Mouse (Mus musculus) v-Abl transformed pro-B cells (cell line): Measurements from ENCODE around the gene Ttf1.

Experiments
- in situ Hi-C, 2 experiments: fragments of 400-800 bp; cut with MboI; formaldehyde crosslinking; loops; one replicate each; pipeline ENCODE4 v1.15.1; 2025; ENCODE audit not compliant: unreplicated experiment in 2 of 2

Gene Ttf1

DNA sequence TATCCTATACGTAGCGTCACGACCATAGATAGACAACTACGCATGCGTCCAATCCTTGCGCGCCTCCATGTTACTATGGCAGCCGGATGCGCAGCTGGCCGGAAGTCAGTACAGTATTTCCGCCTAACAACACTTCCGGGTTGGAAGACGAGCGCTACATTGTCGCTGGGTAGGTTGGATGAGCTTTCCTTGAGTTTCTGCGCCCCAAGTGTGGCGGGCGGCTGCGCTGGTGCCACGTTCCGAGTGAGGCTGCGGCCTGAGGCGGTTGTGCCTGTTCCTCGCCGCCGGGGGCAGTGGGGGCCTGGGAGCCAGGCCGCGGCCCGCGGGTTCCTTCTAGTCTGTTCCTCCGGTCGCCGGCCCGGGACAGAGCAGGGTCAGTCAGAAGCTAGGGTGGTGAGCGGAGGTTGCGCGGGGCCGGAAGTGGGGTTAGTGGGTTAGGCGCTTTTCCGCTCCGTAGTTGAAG is at the start of gene Ttf1:
Gene Ttf1, plus strand, starts transcription at position 128 of the 463 bp plus-strand sequence.
- in situ Hi-C loops: no loop called here

DNA sequence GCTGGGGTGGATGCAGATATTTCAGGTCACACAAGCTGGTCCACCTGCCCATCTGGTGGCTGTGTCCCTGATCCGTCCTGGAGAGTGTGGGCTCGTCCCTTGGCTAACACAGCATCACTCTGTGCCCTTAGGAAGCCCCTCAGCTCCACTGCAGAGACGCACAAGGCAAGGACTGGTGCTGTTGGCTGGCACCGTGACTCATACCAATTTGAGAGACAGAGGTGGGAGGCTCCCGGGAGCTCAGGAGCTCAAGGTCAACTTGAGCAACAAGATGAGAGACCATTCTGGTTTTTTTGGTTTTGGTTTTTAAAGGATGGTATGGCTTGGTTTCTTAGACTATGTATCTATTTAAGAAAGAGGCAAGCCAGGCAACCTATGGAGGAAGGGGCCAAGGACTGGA is 47.5 kb upstream of the Ttf1 start:
- in situ Hi-C loops: no loop called here

DNA sequence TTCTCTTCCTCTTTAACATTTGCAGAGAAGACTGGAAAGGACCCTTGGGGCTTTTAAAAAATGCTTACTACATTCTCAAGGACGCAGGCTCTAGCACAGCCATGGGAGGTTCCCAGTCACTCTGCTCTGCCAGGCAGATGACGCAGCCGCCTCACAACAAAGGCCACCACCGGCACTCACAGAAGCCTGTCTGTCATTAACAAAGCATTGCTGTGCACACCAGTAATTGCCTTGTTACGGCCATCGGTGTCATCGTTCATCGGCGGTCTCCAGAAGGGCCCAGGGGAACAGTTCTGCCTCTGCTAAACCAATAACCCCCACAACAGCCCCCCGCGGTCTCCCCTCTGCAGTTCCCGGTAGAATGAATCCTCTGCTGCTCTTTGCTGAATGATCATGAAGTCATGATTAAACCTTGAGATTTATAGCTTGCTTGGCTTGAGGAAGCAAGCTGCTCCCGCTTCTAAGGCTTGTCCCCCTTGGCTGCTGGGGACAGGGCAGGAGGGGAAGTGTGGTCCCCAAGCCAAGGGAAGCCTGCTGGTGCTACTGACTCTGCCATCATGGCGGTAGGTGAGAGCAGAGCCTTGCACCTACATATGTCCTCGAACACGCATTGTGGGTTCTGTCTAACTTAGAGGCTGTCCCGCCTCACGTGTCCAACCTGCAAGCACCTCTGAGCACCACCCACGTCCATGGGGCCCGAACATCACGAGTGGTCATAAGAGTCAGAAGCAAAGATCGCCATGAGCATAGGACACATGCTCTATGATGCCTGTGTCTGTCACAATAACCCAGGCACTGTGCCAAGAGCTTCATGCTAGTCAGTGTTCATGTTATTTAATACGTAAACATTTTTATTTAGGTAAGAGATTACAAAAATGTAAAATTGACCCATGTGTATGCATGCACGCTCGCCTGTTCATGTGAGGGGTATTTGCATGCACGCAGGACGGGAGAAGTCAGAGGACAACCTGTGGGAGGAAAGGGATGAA is 43.2 kb upstream of the Ttf1 start:
- in situ Hi-C loops: no loop called here

DNA sequence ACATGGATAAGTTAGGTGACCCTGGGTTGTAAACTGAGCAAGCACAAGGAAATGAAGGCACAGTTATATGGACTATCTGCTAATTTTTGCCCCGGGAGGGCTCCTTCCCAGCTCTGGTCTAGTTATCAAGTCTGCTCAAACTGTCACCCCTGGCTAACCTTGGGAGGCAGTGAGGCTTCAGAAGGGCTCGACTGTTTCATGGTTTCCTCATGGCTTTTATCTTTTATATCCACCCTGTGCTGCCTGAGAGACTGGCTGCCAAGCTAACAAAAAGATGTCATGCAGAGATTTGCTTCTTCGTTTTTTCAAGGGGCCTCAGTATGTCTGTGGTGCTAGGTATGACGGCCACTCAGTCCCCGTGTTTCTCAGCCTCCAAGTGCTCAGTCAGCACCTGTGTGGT is 41.4 kb upstream of the Ttf1 start:
- in situ Hi-C loops: no loop called here

DNA sequence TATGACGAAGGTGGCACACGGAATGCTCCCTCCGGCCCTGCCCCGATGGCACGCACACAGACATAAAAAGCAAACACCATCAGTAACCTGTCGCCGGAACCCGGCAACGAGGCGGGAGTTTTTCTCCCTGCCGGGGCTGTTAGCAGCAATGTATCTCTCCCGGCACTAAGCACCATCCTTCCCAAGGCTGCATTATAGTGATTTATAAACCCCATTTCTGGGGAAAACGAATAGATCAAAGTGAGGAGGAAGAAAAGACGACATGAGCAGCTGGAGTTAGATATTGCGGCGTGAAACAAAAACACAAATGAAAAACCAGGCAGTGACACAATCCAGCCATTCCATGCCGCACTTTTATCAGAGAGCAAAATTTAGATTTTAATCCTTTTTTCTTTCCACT is 39.0 kb upstream of the Ttf1 start:
- in situ Hi-C loops: no loop called here

DNA sequence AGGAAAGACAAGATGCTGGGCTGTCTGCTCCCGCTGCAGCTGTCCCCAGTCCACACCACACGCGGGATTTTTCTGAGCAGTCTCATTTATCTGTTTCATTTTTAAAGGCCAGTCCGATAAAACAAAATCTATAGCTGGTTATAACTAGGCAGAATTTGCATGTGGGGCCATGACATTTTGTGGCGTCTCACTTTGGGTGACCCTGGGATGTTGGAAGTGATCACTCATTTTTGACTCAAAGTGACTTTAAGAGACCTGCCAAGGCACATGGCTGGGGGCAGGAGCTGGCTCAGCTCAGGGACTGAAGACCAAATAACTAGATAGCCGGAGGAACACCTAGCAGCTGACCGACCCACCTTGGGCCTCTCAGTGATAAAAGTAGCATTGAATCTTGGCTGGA is 37.1 kb upstream of the Ttf1 start:
- in situ Hi-C loops: no loop called here

DNA sequence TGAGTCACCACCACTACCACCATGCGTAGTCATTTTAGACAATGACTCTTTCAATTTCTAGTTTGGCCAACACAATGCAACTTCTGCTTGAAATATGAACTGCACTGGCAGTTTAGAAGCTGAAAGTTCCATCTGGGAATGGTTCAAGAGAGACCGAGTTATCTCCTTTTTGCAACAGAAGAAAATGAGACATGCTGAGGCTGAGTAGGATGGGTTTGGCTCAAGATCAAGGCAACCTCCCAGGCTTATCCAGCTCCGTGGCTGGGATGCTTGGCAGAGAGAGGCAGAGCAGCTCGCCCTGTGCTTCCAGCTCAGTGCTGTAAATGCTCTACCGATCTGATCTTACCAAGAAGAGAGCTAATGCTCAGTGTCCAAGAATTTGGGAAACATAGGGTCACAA is 34.8 kb upstream of the Ttf1 start:
- in situ Hi-C loops: no loop called here

DNA sequence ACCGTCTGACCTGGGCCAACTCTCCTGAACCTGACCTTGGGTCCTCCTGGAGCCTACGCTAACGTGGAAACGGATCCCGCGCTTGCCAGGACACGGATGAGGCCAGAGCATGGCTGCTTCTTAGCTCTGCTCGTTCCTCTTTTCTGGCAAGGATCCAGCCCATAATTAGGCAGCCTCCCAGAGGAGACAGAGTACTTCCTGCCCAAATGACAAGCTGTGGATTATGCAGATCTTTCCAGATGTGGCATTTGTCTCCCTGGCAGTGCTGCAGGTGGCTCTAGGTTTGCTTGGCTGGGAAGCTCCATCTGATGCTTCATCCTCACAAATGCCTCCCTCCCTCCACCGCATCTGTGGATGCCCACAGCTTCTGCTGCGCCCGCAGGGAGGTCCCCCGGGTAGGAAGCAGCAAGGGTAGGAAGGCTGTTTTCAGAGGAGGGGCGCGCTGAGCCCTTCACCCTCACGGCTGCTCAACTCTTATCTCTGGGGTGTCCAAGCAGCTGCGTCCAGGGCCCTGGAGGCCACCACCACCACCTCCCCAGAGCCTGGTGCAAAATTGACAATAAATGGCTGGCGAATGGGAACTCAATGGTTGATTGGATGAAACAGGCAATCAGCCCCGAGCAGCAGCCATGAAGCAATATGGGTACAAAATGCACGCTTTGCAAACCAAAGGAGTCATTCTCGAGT is 29.9 kb upstream of the Ttf1 start:
- in situ Hi-C loops: no loop called here

DNA sequence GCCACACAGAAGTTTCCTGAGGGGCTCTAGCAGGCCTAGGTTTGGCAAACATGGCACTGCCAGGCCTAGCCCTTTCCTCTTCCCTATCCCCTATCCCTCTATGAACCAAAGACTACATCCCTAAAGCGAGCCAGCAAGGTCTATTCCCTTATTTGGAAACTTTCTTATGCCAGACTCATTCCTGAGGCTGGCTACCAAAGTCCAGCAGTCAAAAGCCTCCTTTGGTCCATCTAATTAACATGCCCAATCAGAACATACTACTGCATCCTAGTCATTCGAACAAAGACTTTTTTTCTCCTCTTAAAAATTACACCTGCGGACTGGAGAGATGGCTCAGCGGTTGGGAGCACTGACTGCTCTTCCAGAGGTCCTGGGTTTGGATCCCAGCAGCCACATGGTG is 28.1 kb upstream of the Ttf1 start:
- in situ Hi-C loops: no loop called here

DNA sequence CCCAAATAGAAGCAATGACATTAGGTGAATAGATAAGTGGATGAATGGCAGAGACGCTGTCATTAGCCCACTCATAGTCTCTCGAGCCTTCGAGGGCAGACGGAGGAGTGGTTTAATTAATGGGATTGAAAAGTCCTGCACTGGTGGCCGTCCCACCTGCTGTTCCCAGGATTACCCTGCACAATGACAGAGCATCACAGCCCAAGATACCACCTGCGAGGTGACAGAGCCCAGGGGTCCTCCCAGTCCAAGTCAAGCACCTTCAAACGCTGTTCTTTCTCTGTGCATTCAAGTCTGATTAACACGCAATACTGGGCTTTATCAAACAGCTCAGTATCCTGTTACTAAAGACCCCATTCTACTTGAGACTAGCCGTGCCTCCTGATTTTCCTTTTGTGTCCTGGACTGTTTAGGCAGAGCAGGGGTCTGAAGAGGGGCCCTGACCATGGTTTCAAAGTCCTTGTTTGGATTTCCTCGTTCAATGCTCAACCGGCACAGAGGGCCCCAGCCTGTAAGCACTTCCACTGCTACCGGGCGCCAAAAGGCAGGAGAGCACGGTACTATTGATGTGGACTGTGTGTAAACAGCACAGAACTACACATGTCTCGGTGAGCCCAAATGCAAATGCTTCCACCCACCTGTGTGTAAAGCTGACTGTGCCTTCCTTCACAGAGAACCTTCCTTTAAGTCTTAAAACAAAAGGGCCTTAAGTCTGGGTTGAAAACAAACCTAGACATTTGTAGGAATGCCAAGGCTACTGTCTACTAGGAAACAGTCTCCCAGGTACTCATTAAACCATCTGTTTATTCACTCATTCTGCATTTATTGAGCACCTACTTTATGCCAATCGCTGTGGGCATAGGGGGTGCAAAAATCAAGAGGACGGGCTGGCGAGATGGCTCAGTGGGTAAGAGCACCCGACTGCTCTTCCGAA is 25.3 kb upstream of the Ttf1 start:
- in situ Hi-C loops: no loop called here

DNA sequence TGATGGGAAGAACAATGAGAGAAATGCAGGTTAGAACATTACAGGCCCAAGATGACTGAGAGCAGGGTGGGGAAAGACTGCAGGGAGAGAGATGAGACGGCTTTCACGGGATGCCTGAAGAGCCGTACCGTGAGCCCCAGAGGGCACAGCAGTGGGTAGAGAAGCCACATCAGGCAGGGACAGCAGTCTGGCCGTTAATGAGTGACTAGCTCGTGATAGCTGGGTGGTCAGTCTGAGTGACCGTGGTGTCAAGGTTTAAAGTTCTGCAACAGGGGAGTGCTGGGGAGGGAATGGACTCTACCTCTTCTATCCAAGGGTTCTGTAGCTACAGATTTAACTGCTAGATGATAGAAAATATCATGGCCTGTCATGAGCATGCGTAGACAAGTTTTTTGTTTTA is 24.4 kb upstream of the Ttf1 start:
- in situ Hi-C loops: no loop called here

DNA sequence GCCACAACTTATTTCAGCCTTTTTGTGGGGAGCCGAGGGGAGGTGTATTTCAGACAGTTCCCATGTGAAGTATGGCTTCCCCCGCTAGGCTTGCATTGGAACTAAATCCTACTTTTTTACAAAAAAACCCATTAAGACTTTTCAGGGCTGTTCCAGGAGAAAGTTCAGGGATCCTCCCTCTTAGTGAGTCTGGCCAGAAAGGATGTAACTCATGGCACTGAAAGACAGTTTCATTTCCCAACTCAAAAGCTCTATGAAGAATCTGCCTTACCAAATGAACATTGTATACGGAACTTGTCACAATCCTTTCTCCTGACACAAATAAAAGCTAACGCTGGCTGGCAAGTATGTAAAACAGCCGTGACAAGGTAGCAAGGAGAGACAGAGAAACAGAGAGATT is 20.3 kb upstream of the Ttf1 start:
- in situ Hi-C loops: no loop called here

DNA sequence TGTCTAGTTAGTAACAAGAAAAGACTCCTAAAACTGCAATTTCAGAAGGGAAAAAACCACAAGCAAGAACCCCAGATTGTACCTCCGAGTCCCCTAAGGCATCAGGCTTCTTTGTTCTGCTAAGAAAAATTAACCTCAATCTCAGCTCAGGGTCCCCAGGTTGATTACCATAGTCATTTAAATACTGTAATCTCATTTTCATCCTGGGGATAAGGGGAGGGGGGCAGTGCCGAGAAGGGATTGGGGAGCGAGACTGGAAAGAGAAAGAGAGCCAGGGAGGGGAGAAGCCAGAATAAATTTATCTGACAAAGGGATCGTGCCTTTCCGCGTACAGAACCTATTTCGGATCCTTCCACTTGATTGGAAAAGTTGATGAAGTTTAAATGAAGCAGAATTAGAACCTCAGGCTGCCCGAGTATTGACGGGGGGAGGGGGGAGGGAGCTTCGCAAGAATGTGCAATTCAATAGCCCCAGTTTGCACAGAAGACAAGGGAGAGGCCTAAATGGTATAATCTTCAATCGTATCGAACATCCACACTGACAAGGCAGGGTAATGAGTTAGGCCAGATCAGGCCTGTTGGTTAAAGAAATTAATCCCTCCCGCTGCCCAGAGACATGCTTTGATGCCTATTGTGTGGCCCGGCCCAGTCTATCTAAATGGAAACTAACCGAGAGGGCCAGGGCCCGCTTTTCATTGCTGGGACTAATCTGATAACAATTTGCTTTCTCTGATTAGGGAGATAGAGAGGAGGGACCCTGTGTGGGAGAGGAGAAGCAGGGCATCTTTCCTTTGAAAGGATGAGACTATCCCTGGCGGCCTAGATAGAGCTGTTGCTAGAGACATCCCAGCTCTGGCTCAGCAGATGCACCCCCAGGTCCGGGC is 19.2 kb upstream of the Ttf1 start:
- in situ Hi-C loops: no loop called here

DNA sequence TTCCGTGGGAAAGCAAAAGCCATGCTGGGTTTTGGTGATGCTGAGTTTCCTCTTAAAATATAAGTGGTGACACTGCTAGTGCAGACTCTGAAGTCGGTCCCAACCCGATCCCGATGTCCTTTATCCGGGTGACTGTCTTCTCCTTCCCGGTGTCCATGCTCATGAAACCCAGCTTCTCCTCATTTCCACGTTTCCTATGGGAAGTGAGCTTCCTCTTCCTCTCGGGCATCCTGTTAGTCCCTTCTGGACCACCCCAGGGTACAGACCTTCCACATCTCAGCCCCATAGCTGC is 18.6 kb upstream of the Ttf1 start:
- in situ Hi-C loops: no loop called here

DNA sequence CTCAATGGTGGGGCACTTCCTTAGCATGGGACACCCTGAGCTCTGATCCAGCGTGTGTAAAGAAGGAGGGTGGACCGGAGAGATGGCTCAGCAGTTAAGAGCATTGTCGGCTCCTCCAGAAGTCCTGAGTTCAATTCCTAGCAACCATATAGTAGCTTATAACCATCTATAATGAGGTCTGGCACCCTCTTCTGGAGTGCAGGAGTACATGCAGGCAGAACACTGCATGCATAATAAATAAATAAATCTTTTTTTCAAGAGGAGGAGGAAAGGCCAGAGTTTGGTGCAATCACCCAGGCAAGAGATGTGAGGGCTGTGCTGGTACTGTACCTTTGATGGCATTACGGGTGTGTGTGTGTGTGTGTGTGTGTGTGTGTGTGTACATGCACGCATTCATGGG is 17.9 kb upstream of the Ttf1 start:
- in situ Hi-C loops: no loop called here

DNA sequence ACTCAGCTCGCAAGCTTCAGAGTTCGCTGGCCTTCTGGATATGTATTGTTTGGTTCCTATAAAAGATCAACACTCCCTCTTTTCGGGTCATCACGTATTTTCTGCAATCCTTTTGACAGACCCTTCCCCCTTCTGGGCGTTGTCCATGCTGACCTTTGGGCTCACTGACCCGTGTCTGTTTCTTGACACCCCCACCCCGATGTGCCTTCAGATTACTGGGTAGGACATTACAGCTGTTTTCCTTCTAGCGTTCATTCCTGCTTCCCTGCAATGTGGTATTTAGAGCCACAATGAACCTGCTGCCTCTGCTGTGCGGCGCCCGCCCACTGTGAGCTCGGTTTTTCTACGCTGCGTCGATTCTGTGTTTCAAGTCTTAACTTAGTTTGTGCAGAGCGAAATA is 13.9 kb upstream of the Ttf1 start:
- in situ Hi-C loops: no loop called here

DNA sequence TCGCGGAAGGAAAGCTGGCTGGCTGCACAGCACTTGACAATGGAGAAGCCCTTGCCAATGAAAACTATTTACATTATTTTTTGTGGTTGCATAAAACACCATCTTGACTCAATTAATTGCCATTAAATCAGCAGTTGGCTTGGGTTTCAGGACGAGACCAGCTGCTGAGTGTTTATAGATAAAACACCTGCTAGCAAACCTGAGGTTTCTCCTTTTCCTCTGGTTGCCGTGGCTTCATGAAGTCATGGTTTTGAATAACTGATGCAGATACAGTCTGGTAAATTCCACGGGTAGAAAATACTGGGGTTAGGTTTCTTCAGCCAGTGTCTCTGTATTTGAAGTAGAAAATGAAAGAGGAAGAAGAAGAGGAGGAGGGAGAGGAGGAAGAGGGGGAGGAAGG is 8.1 kb upstream of the Ttf1 start:
- in situ Hi-C loops: loop anchor here (5.0 to 10.0 kb wide), 8 partner anchors 75 to 550 kb away; partner anchors contain the start of gene Ntng2 (in 1 of the 2)

DNA sequence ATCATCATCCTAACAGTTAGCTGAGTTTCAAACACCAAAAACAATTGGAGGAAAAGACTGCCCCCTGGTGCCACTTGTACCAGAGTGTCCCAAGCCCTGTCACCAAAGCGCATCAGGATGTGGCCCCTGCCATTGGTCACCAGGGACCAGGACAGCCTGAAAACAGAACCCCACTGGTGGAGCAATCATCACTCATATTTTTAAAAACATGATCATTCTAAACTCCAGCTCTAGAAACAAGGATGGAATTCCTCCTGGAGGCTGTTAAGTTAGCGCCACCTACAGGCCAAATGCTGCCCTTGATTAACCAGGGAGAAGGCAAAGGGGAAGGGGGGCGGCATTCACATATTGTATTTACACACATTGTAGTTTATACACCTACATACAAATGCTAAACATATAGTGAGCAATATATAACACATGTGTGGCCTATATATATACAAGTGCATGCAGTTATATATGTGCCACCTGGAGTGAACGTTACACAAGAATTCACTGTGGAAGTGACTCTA is 7.1 kb upstream of the Ttf1 start:
- in situ Hi-C loops: loop anchor here (5.0 to 10.0 kb wide), 8 partner anchors 76 to 549 kb away; partner anchors contain the start of gene Ntng2 (in 1 of the 2)

DNA sequence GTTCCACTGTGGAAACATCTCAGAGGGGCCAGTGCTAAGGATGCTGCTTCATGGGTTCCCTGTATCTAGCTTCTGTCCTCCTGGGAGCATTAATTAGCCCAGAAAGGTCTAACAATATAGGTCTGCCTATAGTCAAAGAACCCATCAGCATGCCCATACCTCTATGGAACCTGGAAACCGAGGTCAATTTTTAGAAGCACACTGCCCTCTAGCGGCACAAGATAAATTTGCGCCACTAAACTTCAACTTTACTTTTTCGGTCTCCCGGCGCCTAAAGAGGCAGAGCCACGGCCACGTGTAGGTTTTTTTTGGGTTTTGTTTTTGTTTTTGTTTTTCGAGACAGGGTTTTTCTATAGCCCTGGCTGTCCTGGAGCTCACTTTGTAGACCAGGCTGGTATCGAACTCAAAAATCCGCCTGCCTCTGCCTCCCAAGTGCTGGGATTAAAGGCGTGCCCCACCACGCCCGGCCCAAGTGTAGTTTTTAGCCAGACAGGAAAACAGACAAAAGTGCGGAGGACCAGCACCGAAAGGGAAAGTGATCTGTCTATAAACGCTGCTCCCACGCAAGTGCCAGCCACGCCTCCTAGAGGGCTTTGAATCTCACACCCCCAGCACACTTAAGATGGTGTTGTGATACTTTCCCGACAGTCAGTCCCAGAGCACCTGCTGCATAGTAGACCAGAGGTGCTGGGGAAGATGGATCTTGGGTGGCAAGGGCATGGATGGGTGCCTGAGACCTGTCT is 6.1 kb upstream of the Ttf1 start:
- in situ Hi-C loops: loop anchor here (5.0 to 10.0 kb wide), 8 partner anchors 77 to 548 kb away; partner anchors contain the start of gene Ntng2 (in 1 of the 2)
